Mouse (Mus musculus) gastrocnemius, adult 18-20 months (tissue): ENCODE measurements around the gene Rpl24. TPM values are rescaled to one million over a fixed set of nuclear protein-coding genes. Genes with fewer than 3 reads are reported as not detected.
A peak's percentile ranks its signal among the peaks of the same experiment; 100 is the strongest.

Source experiments
- DNase-seq: peaks from one replicate; pipeline ENCODE4 v3.0.0; 2021; ENCODE audit warnings: low spot score
- total RNA-seq, 2 experiments: library from RNA; stranded (reverse); gene quantifications; 2 replicates each; pipeline ENCODE4 v1.2.3; 2021

Rpl24 gene
- total RNA-seq, 2 experiments from 2014 or later, result 638 to 646 TPM

DNA sequence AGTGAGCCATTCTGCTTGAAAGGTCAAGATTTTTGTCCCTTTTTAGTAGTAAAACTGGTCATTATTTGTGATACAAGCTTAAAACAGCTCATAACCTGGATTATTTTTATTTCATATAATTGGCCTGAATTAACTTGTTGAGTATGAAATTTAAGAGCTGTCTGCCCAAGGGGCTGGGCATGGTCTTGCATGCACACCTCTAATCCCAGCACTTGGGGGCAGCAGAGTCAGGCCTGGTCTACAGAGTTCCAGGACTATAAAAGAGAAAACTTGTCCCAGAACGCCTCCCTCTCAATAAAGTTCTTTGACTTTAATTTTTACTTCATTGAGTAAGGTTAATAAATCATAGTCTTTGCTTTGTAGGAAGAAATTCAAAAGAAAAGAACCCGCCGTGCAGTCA, 3.1 kb downstream of the Rpl24 start:
- peak; percentile 30 for DNase-seq

DNA sequence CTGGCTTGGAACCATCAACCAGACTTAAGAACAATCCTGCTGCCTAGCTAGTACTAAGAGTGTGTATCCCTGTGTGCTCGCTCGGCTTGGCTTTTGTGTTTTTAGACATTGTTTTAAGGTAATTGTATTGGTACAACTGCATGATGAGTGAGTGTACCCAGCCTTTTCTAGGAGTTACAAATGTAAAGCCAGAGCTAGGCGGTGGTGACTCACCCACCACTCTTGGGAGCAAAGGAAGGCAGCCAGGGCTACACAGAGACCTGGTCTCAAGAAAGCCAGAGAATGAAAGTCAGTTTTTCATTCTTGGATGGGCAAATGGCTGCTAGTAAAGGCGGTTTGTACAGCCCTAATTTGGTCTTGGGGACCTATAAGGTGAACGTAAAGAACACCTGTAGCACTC, 4.3 kb downstream of the Rpl24 start:
- no peak for DNase-seq

- DNase-seq, result no peak
Measured at GRCm38 (mm10) chr16:55971735-55972615, 5.9 kb downstream of the Rpl24 start.

- DNase-seq, result no peak
Measured at GRCm38 (mm10) chr16:55972626-55973201, 6.6 kb downstream of the Rpl24 start.

DNA sequence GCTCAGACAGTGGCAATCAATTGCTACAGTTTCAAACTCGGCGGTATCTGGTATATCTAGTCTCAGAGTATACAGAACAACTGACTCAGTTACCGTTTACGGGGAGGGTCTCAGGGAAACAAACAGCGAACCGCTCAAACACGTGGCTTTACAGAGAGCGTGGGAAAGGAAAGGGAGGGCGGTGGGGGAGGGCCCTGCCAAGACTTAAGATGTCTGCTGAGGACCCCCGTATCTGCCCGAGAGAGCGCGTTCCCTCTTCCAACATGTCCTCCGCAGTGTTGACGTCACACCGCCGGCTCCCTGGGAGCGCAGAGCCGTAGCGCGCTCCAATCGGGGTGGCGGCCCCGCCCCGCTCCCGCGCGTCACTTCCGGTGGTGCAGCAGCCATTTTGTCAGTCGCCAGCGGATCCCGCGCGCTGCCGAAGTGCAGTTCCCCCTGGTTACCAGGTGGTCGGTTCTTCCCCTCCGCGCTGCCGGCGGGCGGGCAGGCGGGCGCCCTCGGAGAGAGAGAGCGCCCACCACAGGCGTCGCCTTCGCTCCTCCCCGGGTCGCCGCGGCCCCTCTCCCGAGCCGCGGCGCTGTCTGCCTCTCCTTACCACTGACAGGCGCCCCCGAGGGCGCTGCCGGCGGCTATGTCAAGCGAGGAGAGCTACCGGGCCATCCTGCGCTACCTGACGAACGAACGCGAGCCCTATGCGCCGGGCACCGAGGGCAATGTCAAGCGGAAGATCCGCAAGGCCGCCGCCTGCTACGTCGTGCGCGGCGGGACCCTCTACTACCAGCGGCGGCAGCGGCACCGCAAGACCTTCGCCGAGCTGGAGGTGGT, 7.6 kb downstream of the Rpl24 start, which contains the start of gene Zbtb11:
Gene Zbtb11, plus strand, starts transcription at position 453 of the 825 bp plus-strand sequence.
- peak; percentile 99 for DNase-seq

- peak; percentile 92 for DNase-seq
Measured at GRCm38 (mm10) chr16:55974256-55974902, 8.3 kb downstream of the Rpl24 start.

DNA sequence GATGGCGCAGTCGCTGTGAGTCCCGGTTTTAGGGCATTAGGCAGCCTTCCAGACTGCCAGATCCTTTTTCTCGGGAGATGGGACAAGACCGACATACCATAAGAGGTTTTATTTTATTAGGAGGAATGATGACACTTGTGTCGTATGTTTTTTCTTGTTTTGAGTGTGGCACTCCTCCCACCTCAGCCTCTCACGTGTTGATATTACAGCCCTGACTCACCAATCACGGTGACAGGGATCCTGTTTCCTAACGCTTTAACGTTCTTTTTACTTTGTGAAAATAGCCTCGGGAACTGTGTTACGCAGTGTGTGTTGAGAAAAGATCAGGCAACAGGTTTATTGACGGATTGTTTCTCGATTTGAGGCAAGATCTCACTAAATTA, 8.8 kb downstream of the Rpl24 start:
- peak; percentile 68 for DNase-seq

DNA sequence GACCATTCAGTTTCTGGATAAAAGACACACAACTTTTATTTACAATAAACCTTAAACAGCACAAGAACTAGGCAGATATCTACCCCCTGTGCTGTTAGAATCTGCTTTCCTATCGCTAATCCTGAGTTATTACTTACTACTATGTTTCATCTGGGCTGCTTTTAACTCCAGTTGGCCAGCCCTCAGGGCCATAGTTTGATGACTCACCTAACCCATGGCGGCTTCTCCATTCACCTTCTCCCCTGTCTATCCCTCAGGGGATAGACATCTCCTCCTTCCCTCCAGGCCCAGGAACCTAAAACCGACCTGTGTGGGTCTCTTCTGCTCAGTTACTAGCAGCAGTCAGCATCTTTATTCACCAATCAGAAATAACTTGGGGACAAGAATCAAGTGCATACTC, 19.9 kb downstream of the Rpl24 start:
- DNase-seq, result no peak

DNA sequence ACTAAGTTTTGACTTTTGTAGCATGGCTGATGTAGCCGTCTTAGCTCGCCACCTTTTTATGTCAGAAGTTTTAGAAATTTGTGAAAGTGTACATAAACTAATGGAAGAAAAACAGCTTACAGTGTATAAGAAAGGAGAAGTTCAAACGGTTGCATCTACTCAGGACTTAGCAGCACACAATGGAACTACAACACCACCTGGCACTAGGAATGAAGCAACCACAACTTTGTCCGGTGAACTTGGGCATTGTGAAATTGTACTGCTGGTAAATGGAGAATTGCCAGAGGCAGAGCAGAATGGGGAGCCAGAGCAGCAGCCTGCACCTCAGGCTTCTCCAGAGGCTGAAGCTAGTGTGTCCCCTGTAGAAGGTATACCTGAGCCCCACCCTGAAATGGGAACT, 24.2 kb downstream of the Rpl24 start:
- no peak for DNase-seq

GRCm38 (mm10) chr16:55994235-55994634, 28.2 kb downstream of the Rpl24 start:
- no peak for DNase-seq

DNA sequence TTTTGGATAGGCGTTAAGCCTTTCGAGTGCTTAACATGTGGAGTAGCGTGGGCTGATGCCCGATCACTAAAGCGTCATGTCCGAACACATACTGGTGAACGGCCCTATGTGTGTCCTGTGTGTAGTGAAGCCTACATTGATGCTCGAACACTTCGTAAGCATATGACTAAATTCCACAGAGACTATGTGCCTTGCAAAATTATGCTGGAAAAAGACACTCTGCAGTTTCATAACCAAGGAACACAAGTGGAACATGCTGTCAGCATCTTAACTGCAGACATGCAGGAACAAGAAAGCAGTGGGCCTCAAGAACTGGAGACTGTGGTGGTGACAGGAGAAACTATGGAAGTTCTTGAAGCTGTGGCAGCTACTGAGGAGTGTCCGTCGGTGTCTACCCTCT, 40.7 kb downstream of the Rpl24 start:
- DNase-seq, result no peak

GRCm38 (mm10) chr16:56008862-56009261, 42.8 kb downstream of the Rpl24 start:
- no peak for DNase-seq

DNA sequence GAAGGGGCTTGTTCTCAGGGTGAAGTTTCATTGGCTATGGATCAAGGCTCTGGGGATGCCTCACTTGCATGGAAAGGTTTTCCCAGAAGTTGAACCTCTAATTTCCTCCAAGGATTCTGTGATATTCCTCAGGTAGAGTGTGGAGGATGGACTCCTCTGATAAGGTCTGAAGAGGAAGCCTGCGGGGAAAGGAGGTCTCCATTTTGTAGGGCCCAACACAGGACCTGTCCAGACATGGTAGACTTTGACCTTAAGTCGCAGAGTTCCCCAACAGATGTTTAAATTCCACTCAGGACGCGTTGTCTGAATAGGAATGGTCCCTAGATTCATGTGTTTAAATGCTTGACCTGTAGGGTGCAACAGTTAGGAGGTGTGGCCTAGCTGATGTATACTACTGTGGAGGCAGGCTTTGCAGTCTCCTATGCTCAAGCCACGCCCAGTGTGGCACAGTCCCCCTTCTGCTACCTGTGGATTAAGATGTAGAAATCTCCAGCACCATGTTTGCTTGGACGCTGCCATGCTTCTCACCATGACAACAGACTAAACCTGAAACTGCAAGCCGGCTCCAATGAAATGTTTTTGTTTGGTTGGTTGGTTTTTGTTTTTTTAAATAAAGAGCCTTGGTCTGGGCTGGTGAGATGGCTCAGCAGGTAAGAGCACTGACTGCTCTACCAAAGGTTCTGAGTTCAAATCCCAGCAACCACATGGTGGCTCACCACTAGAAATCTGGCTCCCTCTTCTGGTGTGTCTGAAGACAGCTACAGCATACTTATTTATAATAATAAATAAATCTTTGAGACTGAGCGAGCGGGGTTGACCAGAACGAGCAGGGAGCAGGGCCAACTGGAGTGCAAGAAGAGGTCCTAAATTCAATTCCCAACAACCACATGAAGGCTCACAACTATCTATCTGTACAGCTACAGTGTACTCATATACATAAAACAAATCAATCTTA, 47.0 kb downstream of the Rpl24 start:
- DNase-seq, result no peak

GRCm38 (mm10) chr16:56014076-56014475, 48.0 kb downstream of the Rpl24 start:
- no peak for DNase-seq

DNA sequence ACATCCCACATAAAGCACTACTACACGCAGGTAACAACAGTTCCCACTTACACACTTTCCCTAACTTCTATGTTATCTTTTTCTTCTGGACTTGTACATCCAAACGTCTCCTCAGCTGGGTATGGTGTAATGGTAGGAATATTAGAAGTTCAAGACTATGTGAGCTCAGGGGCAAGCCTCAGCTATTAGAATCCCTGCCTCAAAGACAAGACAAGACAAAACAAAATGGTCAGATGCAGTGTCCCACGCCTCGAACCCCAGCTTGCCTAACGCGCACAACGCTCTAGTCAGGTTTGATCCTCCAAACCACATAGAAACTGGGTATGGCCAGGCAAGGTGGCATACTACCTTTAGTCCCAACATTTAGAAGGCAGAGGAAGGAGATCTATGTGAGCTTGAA, 53.6 kb downstream of the Rpl24 start:
- DNase-seq, result no peak

Other genes with a start within 250 kb of the Rpl24 start
- gene Nfkbiz, start 127.4 kb upstream of the Rpl24 start, total RNA-seq, result 1 to 10 TPM in 1 of 2 experiments, under 1 TPM in 1; 0.75 to 1.3 TPM
- gene Nxpe3, start 71.0 kb upstream of the Rpl24 start, total RNA-seq, result under 1 TPM; 0.25 to 0.38 TPM
- gene Cep97, start 31.4 kb upstream of the Rpl24 start, total RNA-seq, result 1 to 10 TPM; 5.9 to 6.4 TPM
- 10 to 100 TPM; 10.1 to 12.9 TPM for gene Zbtb11, start 7.6 kb downstream of the Rpl24 start, total RNA-seq
- gene Pcnp, start 63.5 kb downstream of the Rpl24 start, total RNA-seq, result 10 to 100 TPM; 56.6 to 57.2 TPM
- 1 to 10 TPM; 8.3 to 9.6 TPM for gene Trmt10c, start 71.5 kb downstream of the Rpl24 start, total RNA-seq
- 10 to 100 TPM in 1 of 2 experiments, 1 to 10 TPM in 1; 7.2 to 10.0 TPM for gene Senp7, start 82.1 kb downstream of the Rpl24 start, total RNA-seq
- gene Impg2, start 238.0 kb downstream of the Rpl24 start, total RNA-seq, result not detected